Mouse (Mus musculus) hindbrain, embryonic 12.5 days (tissue): Measurements from ENCODE around the gene Lat2. TPM values are rescaled to one million over a fixed set of nuclear protein-coding genes. Genes with fewer than 3 reads are reported as not detected.
A peak's percentile ranks its signal among the peaks of the same experiment; 100 is the strongest.
"Not testable (repeated sequence)": the region's sequence is repeated elsewhere in the genome, so short reads cannot be mapped to it uniquely, and the experiment has no call there.

ENCODE experiments used
- ATAC-seq: fragments of 200-750 bp; cut with Nextera tagmentation; 2 replicates; pipeline ENCODE4 v1.8.0; 2017; ENCODE audit warnings: moderate TSS enrichment; ENCODE audit not compliant: low FRiP score
- H3K27ac ChIP-seq: fragments of 300-500 bp; sonication (generic); 2 replicates; pipeline ENCODE4 v1.5.1; 2016; ENCODE audit warnings: mild to moderate bottlenecking
- H3K27me3 ChIP-seq: fragments of 300-500 bp; sonication (generic); 2 replicates; pipeline ENCODE4 v1.6.1; 2016; ENCODE audit warnings: mild to moderate bottlenecking
- H3K36me3 ChIP-seq: fragments of 300-500 bp; sonication (generic); 2 replicates; pipeline ENCODE4 v1.6.1; 2016; ENCODE audit warnings: mild to moderate bottlenecking
- H3K4me1 ChIP-seq: fragments of 300-500 bp; sonication (generic); 2 replicates; pipeline ENCODE4 v1.6.1; 2016
- H3K4me2 ChIP-seq: fragments of 300-500 bp; sonication (generic); replicated peaks from 2 replicates; pipeline ENCODE4 v1.6.1; 2016; ENCODE audit warnings: mild to moderate bottlenecking
- H3K4me3 ChIP-seq: fragments of 300-500 bp; sonication (generic); 2 replicates; pipeline ENCODE4 v1.5.1; 2016; ENCODE audit warnings: mild to moderate bottlenecking
- H3K9ac ChIP-seq: fragments of 300-500 bp; sonication (generic); 2 replicates; pipeline ENCODE4 v1.6.1; 2016; ENCODE audit warnings: mild to moderate bottlenecking, moderate library complexity
- H3K9me3 ChIP-seq: fragments of 300-500 bp; sonication (generic); replicated peaks from 2 replicates; pipeline ENCODE4 v1.6.1; 2016; ENCODE audit warnings: mild to moderate bottlenecking
- WGBS: fragments of 180-500 bp; shearing (Covaris S2); methylation state at CpG from one replicate; pipeline ENCODE4 v1.1.7; 2016; 5-methylcytosine and 5-hydroxymethylcytosine counted together
- polyA plus RNA-seq: library from polyadenylated mRNA; unstranded; fragments of >200 nt; fragmentation: Nextera tagmentation; extraction: Ambion mirVana; gene quantifications from 2 replicates; pipeline ENCODE4 v1.2.1, GENCODE M21; 2016

Gene Lat2
- polyA plus RNA-seq, result 3.4 and 5.2 TPM in 2 replicates

DNA sequence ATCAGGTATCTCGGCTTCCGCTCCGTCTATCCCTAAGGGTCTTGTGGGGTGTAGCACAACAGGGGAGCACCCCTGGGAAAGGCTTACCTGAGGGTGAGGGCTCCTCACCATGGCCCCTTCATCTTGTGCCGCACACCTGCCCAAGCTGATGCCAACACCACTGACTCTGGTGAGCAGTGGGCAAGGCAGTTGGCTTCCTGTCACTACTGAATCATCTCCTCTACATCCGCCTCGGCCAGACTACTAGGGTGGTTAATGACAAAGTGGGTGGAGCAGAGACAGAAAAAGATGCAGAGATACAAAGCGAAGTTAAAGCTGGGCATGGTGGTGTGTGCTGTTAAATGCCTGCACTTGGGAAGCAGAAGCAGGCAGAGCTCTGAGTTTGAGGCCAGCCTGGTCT is at the start of gene Lat2:
Lat2 (minus strand) TSS at position 224 of the 400 bp plus-strand sequence.
- no peak for ATAC-seq
- Histone ChIP-seq H3K27me3 (no peaks in the 10 kb centered on the region), H3K4me3 (no peak within 1 kb of the TSS), H3K9me3 (no peaks in the 10 kb centered on the region), H3K36me3 (peaks cover 30% of the 10 kb centered on the region), H3K27ac (no peak within 1 kb of the TSS; the same call in 1 of the 2 replicates), H3K4me2 (no peak within 1 kb of the TSS), H3K9ac (no peak within 1 kb of the TSS), H3K4me1 (peaks cover 11% of the 10 kb centered on the region)
- WGBS, result 92% methylated on average over 7 of the region's 7 CpGs

DNA sequence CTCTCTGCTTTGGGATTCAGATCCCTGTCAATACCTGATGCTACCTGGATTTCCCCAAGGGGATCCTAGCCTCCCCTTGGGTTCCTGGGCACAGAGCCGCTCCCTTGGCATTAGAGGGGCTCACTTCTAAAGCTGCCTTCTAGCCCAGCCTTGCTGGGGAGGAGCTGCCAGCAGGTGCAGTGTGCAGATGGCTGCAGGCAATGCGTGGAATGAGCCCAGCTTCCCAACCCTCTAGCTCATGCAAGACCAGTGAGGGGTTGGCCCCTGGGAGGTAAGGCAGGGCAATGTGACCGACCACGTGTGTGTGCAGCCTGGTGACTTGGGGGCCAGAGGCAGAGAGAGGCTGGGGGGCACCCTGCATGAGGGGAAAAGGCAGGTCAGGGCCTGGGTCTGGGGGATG is 41.9 kb upstream of the Lat2 start:
- 0 out of 2 replicates have a peak overlapping the region, but pooled peaks have one; percentile 4 for H3K27ac ChIP-seq
- ATAC-seq, result peak; percentile 47; the same call in 1 of the 2 replicates
- WGBS, result 74% methylated on average over 4 of the region's 4 CpGs

DNA sequence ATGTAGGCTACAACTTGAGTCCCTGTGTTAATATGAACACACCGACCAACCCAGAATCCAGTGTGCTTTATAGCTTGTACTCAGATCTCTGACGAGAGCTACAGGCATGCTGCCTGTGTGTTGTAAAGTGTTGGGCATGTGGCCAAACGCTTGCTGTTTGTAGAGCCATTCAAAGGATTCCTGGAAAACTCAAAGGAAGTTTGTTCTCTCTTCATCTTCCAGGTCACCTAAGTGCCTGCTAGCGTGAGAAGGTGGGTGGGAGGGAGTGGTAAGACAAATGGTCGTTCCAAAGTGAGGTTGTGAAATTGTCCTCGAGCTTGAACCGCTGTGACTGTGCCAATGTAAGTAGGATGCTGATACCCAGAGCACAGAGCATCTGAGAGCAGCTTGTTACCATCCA is 37.2 kb upstream of the Lat2 start:
- H3K4me2 ChIP-seq, result no peak overlapping the region
- H3K27ac ChIP-seq, result no peak overlapping the region
- H3K4me3 ChIP-seq, result no peak overlapping the region
- peaks cover 6% of the 10 kb centered on the region for H3K4me1 ChIP-seq
- H3K9me3 ChIP-seq, result no peaks in the 10 kb centered on the region; the same call in 1 of the 2 replicates
- no peaks in the 10 kb centered on the region for H3K27me3 ChIP-seq
- H3K9ac ChIP-seq, result no peak overlapping the region
- no peak for ATAC-seq
- whole genome bisulfite sequencing, result 70% methylated on average over 7 of the region's 7 CpGs
- peaks cover 9% of the 10 kb centered on the region for H3K36me3 ChIP-seq

More for the DNA sequence above, 41.9 kb upstream of the Lat2 start:
- Histone ChIP-seq H3K4me1 (peaks cover 6% of the 10 kb centered on the region), H3K9me3 (no peaks in the 10 kb centered on the region), H3K9ac (peak overlapping the region; percentile 39), H3K4me3 (no peak overlapping the region), H3K4me2 (no peak overlapping the region), H3K27me3 (no peaks in the 10 kb centered on the region), H3K36me3 (peaks cover 52% of the 10 kb centered on the region)

DNA sequence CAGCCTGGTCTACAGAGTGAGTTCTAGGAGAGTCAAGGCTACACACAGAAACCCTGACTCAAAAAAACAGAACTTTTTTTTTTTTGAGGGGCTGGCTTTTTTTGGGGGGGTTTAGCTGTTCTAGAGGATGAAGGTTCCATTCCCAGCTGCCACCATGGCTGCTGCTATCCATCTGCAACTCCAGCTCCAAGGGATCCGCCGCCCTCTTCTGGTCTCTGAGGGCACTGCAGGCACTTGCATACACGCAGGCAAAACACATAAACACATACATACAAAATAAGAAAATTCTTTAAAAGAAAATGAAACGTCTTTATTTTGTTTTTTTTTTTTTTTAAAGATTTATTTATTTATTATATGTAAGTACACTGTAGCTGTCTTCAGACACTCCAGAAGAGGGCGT is 36.1 kb upstream of the Lat2 start:
- Histone ChIP-seq H3K9ac (no peak overlapping the region), H3K27me3 (no peaks in the 10 kb centered on the region), H3K9me3 (no peaks in the 10 kb centered on the region; the same call in 1 of the 2 replicates), H3K4me2 (no peak overlapping the region), H3K4me3 (no peak overlapping the region), H3K4me1 (no peaks in the 10 kb centered on the region), H3K27ac (no peak overlapping the region), H3K36me3 (peaks cover 1% of the 10 kb centered on the region; the same call in 1 of the 2 replicates)
- 50% methylated on average over 5 of the region's 5 CpGs for WGBS
- no peak for ATAC-seq

DNA sequence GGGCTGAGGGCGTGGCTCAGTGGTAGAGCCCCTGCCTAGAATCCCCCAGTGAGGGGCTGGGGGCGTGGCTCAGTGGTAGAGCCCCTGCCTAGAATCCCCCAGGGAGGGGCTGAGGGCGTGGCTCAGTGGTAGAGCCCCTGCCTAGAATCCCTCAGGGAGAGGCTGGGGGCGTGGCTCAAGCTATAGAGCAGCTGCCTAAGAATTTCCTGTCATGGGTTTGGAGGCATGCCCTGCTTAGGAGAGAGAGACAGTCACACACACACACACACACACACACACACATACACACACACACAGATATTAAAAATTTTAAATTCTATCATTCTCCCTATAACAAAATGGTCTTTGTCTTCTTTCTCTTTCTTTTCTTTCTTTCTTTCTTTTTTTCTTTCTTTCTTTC is 34.2 kb upstream of the Lat2 start:
- WGBS, result 67% methylated on average over 3 of the region's 4 CpGs
- not testable (repeated sequence) for ATAC-seq, H3K4me2 ChIP-seq, H3K4me1 ChIP-seq, H3K9ac ChIP-seq, H3K4me3 ChIP-seq, H3K9me3 ChIP-seq, H3K27me3 ChIP-seq, H3K27ac ChIP-seq, H3K36me3 ChIP-seq

DNA sequence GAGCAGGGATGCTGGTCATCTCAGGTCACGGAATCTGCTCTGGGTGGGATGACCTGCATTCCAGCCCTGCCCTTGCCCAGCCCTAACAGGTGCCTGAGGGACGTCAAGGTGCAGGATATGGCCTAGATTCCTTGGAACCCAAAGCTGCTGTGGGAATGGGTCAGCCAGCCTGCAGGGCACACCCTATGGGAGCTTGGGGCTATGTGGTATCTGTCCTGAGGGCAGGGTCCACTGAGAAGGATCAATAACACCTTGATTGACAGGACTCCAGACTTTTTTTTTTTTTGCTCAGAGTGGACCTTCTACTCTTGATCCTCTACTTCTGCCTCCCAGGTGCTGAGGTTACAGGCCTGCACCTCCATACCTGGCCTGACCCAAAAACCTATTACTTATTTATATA is 32.6 kb upstream of the Lat2 start:
- Histone ChIP-seq H3K9me3 (no peaks in the 10 kb centered on the region; the same call in 1 of the 2 replicates), H3K36me3 (no peaks in the 10 kb centered on the region), H3K4me2 (no peak overlapping the region), H3K27ac (no peak overlapping the region), H3K4me1 (no peaks in the 10 kb centered on the region), H3K27me3 (no peaks in the 10 kb centered on the region), H3K9ac (no peak overlapping the region), H3K4me3 (no peak overlapping the region)
- ATAC-seq, result no peak
- 83% methylated on average over 2 of the region's 2 CpGs for WGBS

DNA sequence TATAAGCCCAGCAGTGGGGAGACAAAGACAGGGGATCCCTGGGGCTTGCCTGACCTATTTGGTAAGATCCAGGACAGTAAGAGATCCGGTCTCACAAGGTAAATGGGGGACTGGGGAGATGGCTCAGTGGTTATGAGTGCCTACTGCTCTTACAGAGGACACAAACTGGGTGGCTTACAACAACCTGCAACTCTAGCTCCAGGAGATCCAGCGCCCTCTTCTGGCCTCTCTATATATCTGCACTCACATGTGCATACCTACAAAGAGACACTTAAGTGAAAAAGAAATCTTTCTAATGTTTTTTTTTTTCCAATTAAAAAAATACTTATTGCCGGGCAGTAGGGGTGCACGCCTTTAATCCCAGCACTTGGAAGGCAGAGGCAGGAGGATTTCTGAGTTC is 31.6 kb upstream of the Lat2 start:
- Histone ChIP-seq H3K27me3 (no peaks in the 10 kb centered on the region), H3K9me3 (no peaks in the 10 kb centered on the region; the same call in 1 of the 2 replicates), H3K9ac (no peak overlapping the region), H3K4me2 (no peak overlapping the region), H3K4me3 (no peak overlapping the region), H3K4me1 (no peaks in the 10 kb centered on the region), H3K27ac (no peak overlapping the region), H3K36me3 (no peaks in the 10 kb centered on the region)
- no peak for ATAC-seq
- WGBS, result 63% methylated on average over 4 of the region's 4 CpGs

DNA sequence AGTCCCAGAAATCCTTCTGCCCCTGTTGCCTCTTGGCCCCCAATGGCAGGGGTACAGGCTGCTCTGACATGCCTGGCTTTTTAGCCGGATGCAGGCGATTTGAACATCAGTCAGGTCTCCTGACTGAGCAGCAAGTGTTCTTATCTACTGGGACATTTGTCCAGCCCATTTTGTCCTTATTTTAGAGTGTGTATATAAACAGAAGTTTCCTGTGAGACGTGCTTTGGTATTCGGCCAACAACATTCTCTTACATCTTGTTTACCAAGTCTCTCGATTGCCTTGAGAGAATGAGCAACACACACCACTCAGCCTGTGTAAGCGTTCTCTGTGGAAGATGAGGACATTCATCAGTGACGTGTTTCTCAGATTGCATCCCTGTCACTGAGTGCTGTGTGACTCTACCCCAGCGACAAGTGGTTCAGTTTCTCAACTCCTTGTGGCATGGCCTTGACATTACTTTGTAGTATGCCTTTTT is 29.9 kb upstream of the Lat2 start:
- H3K36me3 ChIP-seq, result no peaks in the 10 kb centered on the region
- H3K27me3 ChIP-seq, result no peaks in the 10 kb centered on the region
- H3K4me3 ChIP-seq, result no peak overlapping the region
- no peak overlapping the region for H3K4me2 ChIP-seq
- WGBS, result 77% methylated on average over 8 of the region's 8 CpGs
- H3K27ac ChIP-seq, result no peak overlapping the region
- peaks cover 2% of the 10 kb centered on the region for H3K4me1 ChIP-seq
- H3K9ac ChIP-seq, result no peak overlapping the region
- no peaks in the 10 kb centered on the region for H3K9me3 ChIP-seq
- no peak for ATAC-seq

DNA sequence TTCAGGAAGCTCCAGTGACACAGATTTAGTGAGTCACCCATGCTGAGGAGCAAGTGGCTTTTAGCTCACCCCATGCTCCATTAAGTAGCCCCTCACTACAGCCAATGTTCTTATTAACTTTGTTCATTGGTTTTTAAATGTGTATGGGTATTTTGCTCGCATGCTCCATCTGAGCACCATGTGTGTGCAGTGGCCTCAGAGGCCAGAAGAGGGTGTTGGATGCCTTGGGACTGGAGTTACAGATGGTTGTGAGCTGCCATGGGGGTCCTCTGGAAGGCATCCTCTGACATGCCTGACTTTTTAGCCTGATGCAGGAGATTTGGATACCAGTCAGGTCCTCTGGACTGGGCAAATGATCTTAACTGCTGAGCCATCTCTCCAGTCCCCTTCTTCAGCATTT is 29.3 kb upstream of the Lat2 start:
- Histone ChIP-seq H3K4me2 (no peak overlapping the region), H3K27ac (no peak overlapping the region), H3K27me3 (no peaks in the 10 kb centered on the region), H3K9ac (no peak overlapping the region), H3K9me3 (no peaks in the 10 kb centered on the region), H3K4me1 (peaks cover 4% of the 10 kb centered on the region), H3K36me3 (no peaks in the 10 kb centered on the region), H3K4me3 (no peak overlapping the region)
- no peak for ATAC-seq
- 84% methylated on average over 1 of the region's 1 CpGs for WGBS

DNA sequence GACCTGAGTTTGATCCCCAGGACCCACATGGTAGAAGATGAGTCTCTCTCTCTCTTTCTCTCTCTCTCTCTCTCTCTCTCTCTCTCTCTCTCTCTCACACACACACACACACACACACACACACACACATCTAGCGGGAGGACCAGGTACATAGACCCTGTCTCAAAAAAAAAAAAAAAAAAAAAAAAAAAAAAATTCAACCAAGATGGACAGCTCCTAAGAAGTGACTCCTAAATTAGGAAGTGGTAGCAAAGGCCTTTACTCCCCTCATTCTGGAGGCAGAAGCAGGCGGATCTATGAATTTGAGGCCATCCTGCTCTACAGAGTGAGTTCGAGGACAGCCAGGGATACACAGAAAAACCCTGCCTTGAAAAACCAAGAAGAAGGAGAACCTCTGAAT is 25.5 kb upstream of the Lat2 start:
- Histone ChIP-seq H3K27ac (no peak overlapping the region), H3K36me3 (peaks cover 13% of the 10 kb centered on the region), H3K27me3 (no peaks in the 10 kb centered on the region), H3K4me2 (no peak overlapping the region), H3K4me3 (no peak overlapping the region), H3K9ac (no peak overlapping the region), H3K4me1 (peaks cover 11% of the 10 kb centered on the region), H3K9me3 (no peaks in the 10 kb centered on the region)
- ATAC-seq, result no peak
- 96% methylated on average over 3 of the region's 3 CpGs for WGBS

DNA sequence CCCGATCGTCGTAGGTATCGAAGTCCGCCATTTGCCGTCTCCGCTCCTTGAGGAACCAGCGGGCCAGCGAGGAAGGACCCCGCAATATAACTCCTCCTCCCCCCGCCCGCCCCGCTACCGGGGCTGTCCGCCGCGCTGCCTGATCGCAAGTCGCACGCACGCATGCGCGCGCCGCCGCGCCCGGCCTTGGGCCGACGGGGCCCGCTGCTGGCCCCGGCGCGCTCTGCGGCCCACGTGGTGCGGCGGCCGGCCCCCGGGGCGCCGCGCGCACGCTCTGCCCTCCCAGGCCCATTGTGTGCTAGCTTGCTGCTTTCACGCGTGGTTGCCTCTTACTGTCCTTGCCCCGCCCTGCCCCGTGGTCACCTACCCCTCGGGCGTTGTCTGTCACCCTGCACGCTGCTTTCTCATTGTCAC is 24.5 kb upstream of the Lat2 start, which contains the start of gene Eif4h:
Eif4h (minus strand) TSS at position 222 of the 414 bp plus-strand sequence.
- peak within 1 kb of the TSS; percentile 99 for H3K4me3 ChIP-seq
- no peaks in the 10 kb centered on the region for H3K27me3 ChIP-seq
- no peaks in the 10 kb centered on the region for H3K9me3 ChIP-seq
- H3K9ac ChIP-seq, result peak within 1 kb of the TSS; percentile 99
- H3K27ac ChIP-seq, result peak within 1 kb of the TSS; percentile 97
- ATAC-seq, result peak; percentile 94
- peak within 1 kb of the TSS; percentile 67 for H3K4me2 ChIP-seq
- peaks cover 11% of the 10 kb centered on the region for H3K4me1 ChIP-seq
- WGBS, result under 1% methylated on average over 50 of the region's 52 CpGs
- peaks cover 22% of the 10 kb centered on the region for H3K36me3 ChIP-seq

DNA sequence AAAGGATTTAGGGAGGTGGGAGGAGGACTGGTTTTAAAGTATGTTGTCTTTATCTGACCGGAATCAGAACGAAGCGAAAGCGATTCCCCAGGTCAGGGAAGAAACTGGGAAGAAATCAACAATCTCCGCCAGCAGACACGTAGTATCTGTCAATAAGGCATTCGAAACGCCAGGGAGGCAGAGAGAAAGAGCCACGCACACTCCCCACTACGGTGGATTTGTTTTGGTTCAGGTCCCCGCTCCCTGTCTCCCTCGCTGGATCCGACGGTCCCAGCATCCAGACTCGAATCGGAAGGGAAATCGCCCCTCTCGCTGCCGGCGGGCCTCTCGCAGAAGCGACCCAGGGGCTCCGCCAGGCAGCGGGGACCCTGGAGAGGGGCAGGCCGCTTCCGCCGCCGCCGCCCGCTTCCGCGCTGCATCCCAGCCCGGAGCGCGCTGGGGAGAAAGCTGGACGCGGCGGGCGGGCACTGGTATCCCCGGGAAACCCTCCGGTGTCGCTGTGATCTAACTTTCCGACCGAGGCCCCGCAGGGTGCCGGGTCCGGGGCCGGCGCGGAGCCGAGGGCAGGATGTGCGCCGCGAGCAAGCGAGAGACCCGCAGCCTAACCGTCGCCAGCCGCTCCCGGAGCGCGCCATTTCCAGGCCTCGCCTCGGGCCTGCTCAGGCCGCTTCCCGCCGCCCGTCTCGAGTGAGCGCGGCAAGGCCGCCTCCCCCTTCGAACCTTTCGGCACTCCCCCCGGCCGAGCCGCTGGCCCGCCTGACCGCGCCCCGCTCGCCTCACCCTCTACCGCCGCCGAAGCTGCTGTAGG is 23.8 kb upstream of the Lat2 start:
- Histone ChIP-seq H3K4me1 (peaks cover 11% of the 10 kb centered on the region), H3K36me3 (peaks cover 24% of the 10 kb centered on the region), H3K27ac (peak overlapping the region; percentile 97), H3K4me3 (peak overlapping the region; percentile 99), H3K27me3 (no peaks in the 10 kb centered on the region), H3K4me2 (peak overlapping the region; percentile 67), H3K9me3 (no peaks in the 10 kb centered on the region), H3K9ac (peak overlapping the region; percentile 99)
- under 1% methylated on average over 45 of the region's 85 CpGs for WGBS
- peak; percentile 80 for ATAC-seq
